Comparison of ENCODE assay signal across 23 mouse cellular contexts in the genomic region with DNA sequence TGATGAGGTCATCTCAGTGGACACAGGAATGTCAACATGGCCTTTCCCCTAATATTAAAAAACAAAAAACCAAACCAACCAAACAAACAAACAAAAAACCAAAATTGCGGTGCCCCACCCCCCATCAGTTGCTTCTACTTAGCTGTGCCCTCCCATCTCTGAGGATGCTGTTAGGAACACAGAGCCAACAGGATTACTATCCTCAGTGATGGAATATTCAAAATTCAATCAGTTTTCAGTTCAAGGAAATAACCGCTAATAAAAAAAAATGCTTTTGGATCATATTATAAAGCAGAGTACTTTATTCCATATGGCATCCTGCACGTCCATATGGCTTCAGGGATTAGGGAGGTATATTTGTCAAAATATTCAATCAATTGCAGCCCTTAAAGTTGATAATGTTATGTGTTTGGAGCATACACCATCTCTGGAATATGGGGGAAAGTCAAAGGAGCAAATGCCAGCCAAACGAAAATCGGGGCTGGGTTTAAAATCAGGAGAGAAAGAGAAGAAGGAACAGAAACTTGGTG.
DNase-seq lines count a peak whose midpoint lies in the region; ATAC-seq and TF ChIP-seq lines count a peak whose summit lies in the region.
"Had no signal": no experiment of that assay in that cellular context is flagged by ENCODE, and none has a peak within 500 bp of the region (broad histone marks: within the 10 kb centered on the region; RNA-seq: fewer than 3 reads in every experiment).

No protein-coding gene starts in this region.

- H3K4me2 ChIP-seq in embryonic facial prominence, embryonic 13.5 days: no peak overlapping the region
- H3K4me2 ChIP-seq in forebrain, embryonic 14.5 days (ENCODE audit: low read length): no peak overlapping the region
- H3K4me2 ChIP-seq in forebrain, embryonic 11.5 days (ENCODE audit: low read depth, low read length, severe bottlenecking): no peak overlapping the region
- H3K4me2 ChIP-seq in forebrain, postnatal 0 days (ENCODE audit: low read depth): no peak overlapping the region

- H3K4me3 ChIP-seq in embryonic facial prominence, embryonic 13.5 days: no peak overlapping the region
- H3K4me3 ChIP-seq in embryonic facial prominence, embryonic 10.5 days: no peak overlapping the region
- H3K4me3 ChIP-seq in forebrain, embryonic 14.5 days (ENCODE audit: low read depth, low read length): no peak overlapping the region
- no peak overlapping the region for H3K4me3 ChIP-seq in forebrain, embryonic 11.5 days (ENCODE audit: low read depth, low read length)
- no peak overlapping the region for H3K4me3 ChIP-seq in forebrain, postnatal 0 days (ENCODE audit: low read depth, low read length)

- no peak for ATAC-seq in embryonic facial prominence, embryonic 13.5 days (ENCODE audit: insufficient number of reproducible peaks, insufficient read depth, low FRiP score, low TSS enrichment, low read depth)
- ATAC-seq in forebrain, embryonic 14.5 days: peak; percentile 72; the same call in 1 of the 2 replicates
- ATAC-seq in forebrain, embryonic 11.5 days (replicated peaks; ENCODE audit: low FRiP score): no peak
- ATAC-seq in forebrain, postnatal 0 days: peak; percentile 42; the same call in 1 of the 2 replicates
- ATAC-seq: activated CD4-positive, CD25-positive, alpha-beta regulatory T cell, adult 4 months; CD4-positive, CD25-positive, alpha-beta regulatory T cell, adult 4 months; Patski had no signal

- 65% methylated on average over 5 of the region's 5 CpGs for WGBS in embryonic facial prominence, embryonic 13.5 days
- 90% methylated on average over 5 of the region's 5 CpGs for WGBS in embryonic facial prominence, embryonic 10.5 days
- WGBS in forebrain, embryonic 14.5 days: 75% methylated on average over 5 of the region's 5 CpGs
- WGBS in forebrain, embryonic 11.5 days: 88% methylated on average over 5 of the region's 5 CpGs
- 54% methylated on average over 5 of the region's 5 CpGs for WGBS in forebrain, postnatal 0 days

- no peak for TF ChIP-seq CTCF in forebrain, postnatal 0 days (IDR thresholded peaks at IDR 0.05; ENCODE audit: low read depth)

- H3K36me3 ChIP-seq in embryonic facial prominence, embryonic 13.5 days: no peaks in the 10 kb centered on the region
- no peaks in the 10 kb centered on the region for H3K36me3 ChIP-seq in embryonic facial prominence, embryonic 10.5 days (replicated peaks)
- H3K36me3 ChIP-seq in forebrain, embryonic 14.5 days (ENCODE audit: control insufficient read depth, insufficient read depth, low read length): no peaks in the 10 kb centered on the region
- H3K36me3 ChIP-seq in forebrain, embryonic 11.5 days (ENCODE audit: control insufficient read depth, insufficient read depth, low read length): no peaks in the 10 kb centered on the region
- no peaks in the 10 kb centered on the region for H3K36me3 ChIP-seq in forebrain, postnatal 0 days (ENCODE audit: insufficient read depth)
- H3K36me3 ChIP-seq: G1E had no signal

- H3K9ac ChIP-seq in embryonic facial prominence, embryonic 13.5 days: no peak overlapping the region
- H3K9ac ChIP-seq in forebrain, embryonic 14.5 days (ENCODE audit: low read length): no peak overlapping the region
- H3K9ac ChIP-seq in forebrain, embryonic 11.5 days (ENCODE audit: low read length): no peak overlapping the region
- no peak overlapping the region for H3K9ac ChIP-seq in forebrain, postnatal 0 days

- DNase-seq in embryonic facial prominence, embryonic 10.5 days (ENCODE audit: low spot score): no peak
- DNase-seq in forebrain, embryonic 14.5 days (ENCODE audit: low spot score): peak; percentile 59
- no peak for DNase-seq in forebrain, embryonic 11.5 days (ENCODE audit: low spot score)
- peak; percentile 8 for DNase-seq in layer of hippocampus, adult 9-11 months
- no peak for DNase-seq in layer of hippocampus, adult 8-10 months (ENCODE audit: low spot score in 2 of 2)
- DNase-seq in forebrain, postnatal 0 days: no peak
- no peak for DNase-seq in kidney, postnatal 14 days
- DNase-seq: adrenal gland, adult 8-10 months; adrenal gland, postnatal 14 days; adrenal gland, postnatal 36 days; B cell, adult 2 months; cerebellum, adult 11 months; cerebellum, adult 18-20 months; cerebellum, adult 8-10 months; cerebellum, adult 9-11 months; cerebellum, postnatal 14 days; cerebellum, postnatal 36 days had no signal

- H3K4me1 ChIP-seq in embryonic facial prominence, embryonic 13.5 days: peaks cover 6% of the 10 kb centered on the region; the same call in 1 of the 2 replicates
- no peaks in the 10 kb centered on the region for H3K4me1 ChIP-seq in embryonic facial prominence, embryonic 10.5 days
- H3K4me1 ChIP-seq in forebrain, embryonic 14.5 days (ENCODE audit: control insufficient read depth, insufficient read depth, low read length): peaks cover 4% of the 10 kb centered on the region; the same call in 1 of the 2 replicates
- H3K4me1 ChIP-seq in forebrain, embryonic 11.5 days (replicated peaks; ENCODE audit: control insufficient read depth, insufficient read depth, low read length): no peaks in the 10 kb centered on the region
- 0 out of 2 replicates have a peak, but pooled peaks cover 5% of the 10 kb centered on the region for H3K4me1 ChIP-seq in forebrain, postnatal 0 days (ENCODE audit: insufficient read depth)

- peak overlapping the region; percentile 11; the same call in 1 of the 2 replicates for H3K27ac ChIP-seq in embryonic facial prominence, embryonic 13.5 days
- H3K27ac ChIP-seq in embryonic facial prominence, embryonic 10.5 days (replicated peaks): no peak overlapping the region
- H3K27ac ChIP-seq in forebrain, embryonic 14.5 days (ENCODE audit: low read depth, low read length): no peak overlapping the region
- no peak overlapping the region for H3K27ac ChIP-seq in forebrain, embryonic 11.5 days (ENCODE audit: low read depth, low read length)
- H3K27ac ChIP-seq in forebrain, postnatal 0 days (ENCODE audit: low read depth, low read length): no peak overlapping the region

- no peaks in the 10 kb centered on the region for H3K27me3 ChIP-seq in embryonic facial prominence, embryonic 13.5 days
- H3K27me3 ChIP-seq in embryonic facial prominence, embryonic 10.5 days (replicated peaks; ENCODE audit: low read depth, poor library complexity, severe bottlenecking): no peaks in the 10 kb centered on the region
- H3K27me3 ChIP-seq in forebrain, embryonic 14.5 days (replicated peaks; ENCODE audit: control insufficient read depth, insufficient read depth, low read length): no peaks in the 10 kb centered on the region
- no peaks in the 10 kb centered on the region for H3K27me3 ChIP-seq in forebrain, embryonic 11.5 days (ENCODE audit: control insufficient read depth, insufficient read depth, low read length)
- H3K27me3 ChIP-seq in forebrain, postnatal 0 days (ENCODE audit: insufficient read depth, low read length): no peaks in the 10 kb centered on the region
- H3K27me3 ChIP-seq: CH12.LX had no signal

- no peaks in the 10 kb centered on the region for H3K9me3 ChIP-seq in embryonic facial prominence, embryonic 13.5 days
- no peaks in the 10 kb centered on the region for H3K9me3 ChIP-seq in embryonic facial prominence, embryonic 10.5 days
- H3K9me3 ChIP-seq in forebrain, embryonic 14.5 days (replicated peaks; ENCODE audit: control insufficient read depth, low read length): no peaks in the 10 kb centered on the region
- H3K9me3 ChIP-seq in forebrain, embryonic 11.5 days (ENCODE audit: control insufficient read depth, low read length): no peaks in the 10 kb centered on the region
- H3K9me3 ChIP-seq in forebrain, postnatal 0 days (ENCODE audit: low read length): no peaks in the 10 kb centered on the region

Comparison
In these comparisons a context has a peak if more than half of its experiments do, and no peak if none do; other contexts are left out.
1. ATAC-seq: peak in forebrain, embryonic 14.5 days (single experiment) and forebrain, postnatal 0 days (single experiment); none in embryonic facial prominence, embryonic 13.5 days (single experiment) and forebrain, embryonic 11.5 days (single experiment).
2. DNase-seq: peak in forebrain, embryonic 14.5 days (single experiment) and layer of hippocampus, adult 9-11 months (single experiment); none in embryonic facial prominence, embryonic 10.5 days (single experiment), forebrain, embryonic 11.5 days (single experiment), layer of hippocampus, adult 8-10 months (0 of 2), forebrain, postnatal 0 days (single experiment) and kidney, postnatal 14 days (single experiment).